Mouse (Mus musculus): Measurements from ENCODE around the gene Kcnn4. TPM values are rescaled to one million over a fixed set of nuclear protein-coding genes. Genes with fewer than 3 reads are reported as not detected.

The Kcnn4 gene
- under 1 TPM; 0.34 to 0.48 TPM for total RNA-seq (2021)

- intact Hi-C loops (cut with DNase I) = no loop called here
- DNase-seq = no peak
Measured at GRCm38 (mm10) chr7:24369731-24370541, at the start of gene Kcnn4. Kcnn4 (plus strand) TSS chr7:24370263.

- DNase-seq = no peak
- intact Hi-C loops (cut with DNase I) = no loop called here
Measured at GRCm38 (mm10) chr7:24322593-24322992, 47.5 kb upstream of the Kcnn4 start.

GRCm38 (mm10) chr7:24325197-24325596, 44.9 kb upstream of the Kcnn4 start:
- DNase-seq = peak; percentile 40
- intact Hi-C loops (cut with DNase I) = no loop called here

- peak; percentile 17 for DNase-seq
- intact Hi-C loops (cut with DNase I) = no loop called here
Measured at GRCm38 (mm10) chr7:24325675-24326128, 44.4 kb upstream of the Kcnn4 start.

- DNase-seq = peak; percentile 3
- intact Hi-C loops (cut with DNase I) = no loop called here
Measured at GRCm38 (mm10) chr7:24326273-24327135, 43.6 kb upstream of the Kcnn4 start.

GRCm38 (mm10) chr7:24327281-24327975, 42.6 kb upstream of the Kcnn4 start:
- no peak for DNase-seq
- intact Hi-C loops (cut with DNase I) = no loop called here

GRCm38 (mm10) chr7:24333304-24333986, 36.6 kb upstream of the Kcnn4 start, which contains the start of gene Tescl:
Tescl (minus strand) TSS chr7:24333936.
- intact Hi-C loops (cut with DNase I) = no loop called here
- peak; percentile 19 for DNase-seq

GRCm38 (mm10) chr7:24335699-24336309, 34.3 kb upstream of the Kcnn4 start:
- peak; percentile 77 for DNase-seq
- intact Hi-C loops (cut with DNase I) = loop anchor here (5.0 kb wide), 1 partner anchor 46 kb away; no protein-coding TSS in a partner anchor

- intact Hi-C loops (cut with DNase I) = loop anchor here (5.0 kb wide), 1 partner anchor 44 kb away; no protein-coding TSS in a partner anchor
- DNase-seq = no peak
Measured at GRCm38 (mm10) chr7:24338241-24338640, 31.8 kb upstream of the Kcnn4 start.

- DNase-seq = no peak
- intact Hi-C loops (cut with DNase I) = no loop called here
Measured at GRCm38 (mm10) chr7:24343701-24344272, 26.3 kb upstream of the Kcnn4 start.

- DNase-seq = no peak
- intact Hi-C loops (cut with DNase I) = no loop called here
Measured at GRCm38 (mm10) chr7:24346444-24346843, 23.6 kb upstream of the Kcnn4 start.

- intact Hi-C loops (cut with DNase I) = no loop called here
- DNase-seq = no peak
Measured at GRCm38 (mm10) chr7:24348896-24349295, 21.2 kb upstream of the Kcnn4 start, which contains the start of gene Lypd5. Lypd5 (plus strand) TSS chr7:24349196.

- intact Hi-C loops (cut with DNase I) = no loop called here
- no peak for DNase-seq
Measured at GRCm38 (mm10) chr7:24355646-24356045, 14.4 kb upstream of the Kcnn4 start.

GRCm38 (mm10) chr7:24356081-24356480, 14.0 kb upstream of the Kcnn4 start:
- intact Hi-C loops (cut with DNase I) = no loop called here
- no peak for DNase-seq

- intact Hi-C loops (cut with DNase I) = no loop called here
- DNase-seq = no peak
Measured at GRCm38 (mm10) chr7:24357899-24358298, 12.2 kb upstream of the Kcnn4 start.

- DNase-seq = no peak
Measured at GRCm38 (mm10) chr7:24359269-24359668, 10.8 kb upstream of the Kcnn4 start.

GRCm38 (mm10) chr7:24361001-24361400, 9.1 kb upstream of the Kcnn4 start:
- intact Hi-C loops (cut with DNase I) = no loop called here
- DNase-seq = no peak

More at GRCm38 (mm10) chr7:24359269-24359668, 10.8 kb upstream of the Kcnn4 start:
- intact Hi-C loops (cut with DNase I) = no loop called here

GRCm38 (mm10) chr7:24363228-24363627, 6.8 kb upstream of the Kcnn4 start:
- DNase-seq = peak; percentile 51
- intact Hi-C loops (cut with DNase I) = no loop called here

- intact Hi-C loops (cut with DNase I) = no loop called here
- DNase-seq = peak; percentile 87
Measured at GRCm38 (mm10) chr7:24364827-24365226, 5.2 kb upstream of the Kcnn4 start.
